Mouse (Mus musculus): ENCODE data around the gene Olfml2b.

Gene Olfml2b

GRCm38 (mm10) chr1:170644255-170645205, at the start of gene Olfml2b:
Olfml2b (plus strand) TSS chr1:170644532.
- peak; percentile 90 for ATAC-seq (ENCODE audit: low TSS enrichment)

GRCm38 (mm10) chr1:170594575-170594974, 49.8 kb upstream of the Olfml2b start:
- no peak for ATAC-seq (ENCODE audit: low TSS enrichment)

- no peak for ATAC-seq (ENCODE audit: low TSS enrichment)
Measured at GRCm38 (mm10) chr1:170605228-170606001, 38.9 kb upstream of the Olfml2b start.

- ATAC-seq (ENCODE audit: low TSS enrichment), result no peak
Measured at GRCm38 (mm10) chr1:170607231-170607917, 37.0 kb upstream of the Olfml2b start.

GRCm38 (mm10) chr1:170608461-170609071, 35.8 kb upstream of the Olfml2b start:
- no peak for ATAC-seq (ENCODE audit: low TSS enrichment)

GRCm38 (mm10) chr1:170609872-170610271, 34.5 kb upstream of the Olfml2b start:
- no peak for ATAC-seq (ENCODE audit: low TSS enrichment)

- ATAC-seq (ENCODE audit: low TSS enrichment), result no peak
Measured at GRCm38 (mm10) chr1:170610289-170610688, 34.0 kb upstream of the Olfml2b start.

GRCm38 (mm10) chr1:170610695-170611094, 33.6 kb upstream of the Olfml2b start:
- ATAC-seq (ENCODE audit: low TSS enrichment), result no peak

GRCm38 (mm10) chr1:170611631-170612030, 32.7 kb upstream of the Olfml2b start:
- ATAC-seq (ENCODE audit: low TSS enrichment), result no peak

GRCm38 (mm10) chr1:170612968-170613872, 31.1 kb upstream of the Olfml2b start:
- peak; percentile 96 for ATAC-seq (ENCODE audit: low TSS enrichment)

GRCm38 (mm10) chr1:170619686-170620374, 24.5 kb upstream of the Olfml2b start:
- no peak for ATAC-seq (ENCODE audit: low TSS enrichment)

GRCm38 (mm10) chr1:170622934-170623333, 21.4 kb upstream of the Olfml2b start:
- no peak for ATAC-seq (ENCODE audit: low TSS enrichment)

GRCm38 (mm10) chr1:170623432-170623831, 20.9 kb upstream of the Olfml2b start:
- no peak for ATAC-seq (ENCODE audit: low TSS enrichment)

GRCm38 (mm10) chr1:170630489-170630888, 13.8 kb upstream of the Olfml2b start:
- ATAC-seq (ENCODE audit: low TSS enrichment), result no peak

- no peak for ATAC-seq (ENCODE audit: low TSS enrichment)
Measured at GRCm38 (mm10) chr1:170631571-170631970, 12.8 kb upstream of the Olfml2b start.

GRCm38 (mm10) chr1:170632385-170632784, 11.9 kb upstream of the Olfml2b start:
- ATAC-seq (ENCODE audit: low TSS enrichment), result peak; percentile 99

GRCm38 (mm10) chr1:170632856-170633255, 11.5 kb upstream of the Olfml2b start:
- ATAC-seq (ENCODE audit: low TSS enrichment), result no peak

- ATAC-seq (ENCODE audit: low TSS enrichment), result no peak
Measured at GRCm38 (mm10) chr1:170638941-170639340, 5.4 kb upstream of the Olfml2b start.

- peak; percentile 38; the same call in 1 of the 2 replicates for ATAC-seq (ENCODE audit: low TSS enrichment)
Measured at GRCm38 (mm10) chr1:170645896-170646605, 1.7 kb downstream of the Olfml2b start.
